Comparison of ENCODE assay signal across 8 mouse cellular contexts in the genomic region with DNA sequence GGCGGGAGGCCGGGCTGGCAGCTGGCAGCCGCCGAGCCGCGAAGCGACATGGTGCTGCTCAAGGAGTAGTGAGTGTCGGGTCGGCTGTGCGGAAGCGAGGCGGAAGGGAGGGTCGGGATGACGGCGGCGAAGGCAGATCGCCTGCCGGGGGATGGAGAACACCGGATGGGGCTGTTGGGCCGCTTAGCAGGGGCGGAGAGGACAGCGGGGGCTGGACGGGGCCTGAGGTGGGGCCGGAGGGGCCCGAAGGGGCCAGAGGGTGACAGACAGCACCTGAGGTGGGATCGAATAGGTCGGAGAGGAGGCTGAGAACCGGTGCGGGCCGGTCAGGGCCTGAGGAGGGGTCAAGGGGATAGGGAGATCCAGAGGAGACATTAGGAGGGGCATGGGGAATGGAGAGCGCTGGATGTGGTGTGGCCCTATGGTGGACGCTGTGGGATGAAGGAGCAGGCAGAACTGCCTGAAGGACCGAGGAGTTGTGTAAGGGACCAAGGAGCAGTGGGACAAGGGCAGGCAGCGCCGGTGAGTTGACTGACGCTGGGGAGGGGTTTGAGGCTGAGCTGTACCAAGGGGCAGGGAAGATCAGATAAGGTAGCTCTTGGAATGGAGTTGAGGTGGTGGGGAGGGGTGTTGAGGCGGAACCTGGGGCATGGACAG. TPM values are rescaled to one million over a fixed set of nuclear protein-coding genes. Genes with fewer than 3 reads are reported as not detected.
A peak's percentile ranks its signal among the peaks of the same experiment; 100 is the strongest.
DNase-seq lines count a peak whose midpoint lies in the region; ATAC-seq and TF ChIP-seq lines count a peak whose summit lies in the region.

No protein-coding gene starts in this region.

- no peak for ATAC-seq in G1E (ENCODE audit: extremely low read depth, insufficient number of reproducible peaks, low FRiP score, poor library complexity, severe bottlenecking)
- peak; percentile 86 for ATAC-seq in forebrain, embryonic 14.5 days
- peak; percentile 69 for ATAC-seq in limb, embryonic 15.5 days (ENCODE audit: insufficient number of reproducible peaks, low FRiP score, low TSS enrichment, low read depth)
- peak; percentile 86 for ATAC-seq in midbrain, embryonic 15.5 days (replicated peaks)

- peak overlapping the region; percentile 95 for H3K4me3 ChIP-seq in G1E (ENCODE audit: low read depth, low read length)
- H3K4me3 ChIP-seq in forebrain, embryonic 14.5 days (ENCODE audit: low read depth, low read length) = peak overlapping the region; percentile 93
- peak overlapping the region; percentile 94 for H3K4me3 ChIP-seq in limb, embryonic 15.5 days
- peak overlapping the region; percentile 95 for H3K4me3 ChIP-seq in midbrain, embryonic 15.5 days

- peaks cover 48% of the 10 kb centered on the region for H3K4me1 ChIP-seq in G1E (ENCODE audit: insufficient read depth, low read depth, low read length)
- H3K4me1 ChIP-seq in forebrain, embryonic 14.5 days (ENCODE audit: control insufficient read depth, insufficient read depth, low read length) = peaks cover 9% of the 10 kb centered on the region
- peaks cover 17% of the 10 kb centered on the region for H3K4me1 ChIP-seq in limb, embryonic 15.5 days
- H3K4me1 ChIP-seq in midbrain, embryonic 15.5 days = peaks cover 25% of the 10 kb centered on the region

- peak overlapping the region; percentile 97 for H3K9ac ChIP-seq in forebrain, embryonic 14.5 days (ENCODE audit: low read length)
- H3K9ac ChIP-seq in limb, embryonic 15.5 days = peak overlapping the region; percentile 97
- peak overlapping the region; percentile 96 for H3K9ac ChIP-seq in midbrain, embryonic 15.5 days

- TF ChIP-seq CTCF in G1E (IDR thresholded peaks at IDR 0.05; ENCODE audit: low read depth, low read length) = no peak

- under 1% methylated on average over 37 of the region's 37 CpGs for WGBS in forebrain, embryonic 14.5 days
- WGBS in limb, embryonic 15.5 days = 1% methylated on average over 37 of the region's 37 CpGs
- WGBS in midbrain, embryonic 15.5 days = 1% methylated on average over 37 of the region's 37 CpGs

- H3K9me3 ChIP-seq in G1E (replicated peaks) = no peaks in the 10 kb centered on the region
- no peaks in the 10 kb centered on the region for H3K9me3 ChIP-seq in forebrain, embryonic 14.5 days (replicated peaks; ENCODE audit: control insufficient read depth, low read length)
- no peaks in the 10 kb centered on the region for H3K9me3 ChIP-seq in limb, embryonic 15.5 days
- H3K9me3 ChIP-seq in midbrain, embryonic 15.5 days = no peaks in the 10 kb centered on the region

- H3K27ac ChIP-seq in forebrain, embryonic 14.5 days (ENCODE audit: low read depth, low read length) = peak overlapping the region; percentile 80
- H3K27ac ChIP-seq in limb, embryonic 15.5 days = peak overlapping the region; percentile 83
- peak overlapping the region; percentile 94 for H3K27ac ChIP-seq in midbrain, embryonic 15.5 days

- DNase-seq in heart, adult 8-10 months (ENCODE audit: low spot score) = peak; percentile 66
- no peak for DNase-seq in heart, postnatal 14 days
- DNase-seq in G1E (ENCODE audit: low spot score) = peak; percentile 32
- no peak for DNase-seq in forebrain, embryonic 14.5 days (ENCODE audit: low spot score)
- DNase-seq in frontal cortex, postnatal 10 days (ENCODE audit: low spot score in 2 of 2) = no peak
- no peak for DNase-seq in adrenal gland, postnatal 10 days

- peaks cover 19% of the 10 kb centered on the region for H3K27me3 ChIP-seq in G1E (ENCODE audit: insufficient read depth, low read length)
- H3K27me3 ChIP-seq in forebrain, embryonic 14.5 days (replicated peaks; ENCODE audit: control insufficient read depth, insufficient read depth, low read length) = no peaks in the 10 kb centered on the region
- H3K27me3 ChIP-seq in limb, embryonic 15.5 days = no peaks in the 10 kb centered on the region
- no peaks in the 10 kb centered on the region for H3K27me3 ChIP-seq in midbrain, embryonic 15.5 days (replicated peaks)

- peaks cover 42% of the 10 kb centered on the region for H3K36me3 ChIP-seq in G1E (replicated peaks)
- peaks cover 17% of the 10 kb centered on the region for H3K36me3 ChIP-seq in forebrain, embryonic 14.5 days (ENCODE audit: control insufficient read depth, insufficient read depth, low read length)
- H3K36me3 ChIP-seq in limb, embryonic 15.5 days = peaks cover 21% of the 10 kb centered on the region
- H3K36me3 ChIP-seq in midbrain, embryonic 15.5 days (replicated peaks) = peaks cover 11% of the 10 kb centered on the region; the same call in 1 of the 2 replicates

- intact Hi-C loops in heart, postnatal 14 days (cut with DNase I) = no loop called here

- H3K4me2 ChIP-seq in forebrain, embryonic 14.5 days (ENCODE audit: low read length) = peak overlapping the region; percentile 86
- peak overlapping the region; percentile 88 for H3K4me2 ChIP-seq in limb, embryonic 15.5 days
- peak overlapping the region; percentile 79 for H3K4me2 ChIP-seq in midbrain, embryonic 15.5 days

RNA-seq across cellular contexts. Expression of gene Pitpna, which starts 0.5 kb away (rescaled TPM):
- total RNA-seq in heart, adult 8-10 months (2022) = 100 to 1,000 TPM in 3 of 4 experiments, 10 to 100 TPM in 1; 89.5 to 110 (median 105) TPM
- total RNA-seq in heart, postnatal 14 days (2021) = 100 to 1,000 TPM; 124 to 130 TPM
- total RNA-seq in G1E (2014; fragmentation: Nextera tagmentation) (97.5 and 111 TPM in 2 replicates), G1E (2017) (33.0 and 43.2 TPM in 2 replicates)
- 24.5 and 32.3 TPM in 2 replicates for polyA plus RNA-seq in G1E (2012)
- 94.2 and 101 TPM in 2 replicates for polyA plus RNA-seq in forebrain, embryonic 14.5 days (2014; fragmentation: Nextera tagmentation; extraction: Ambion mirVana)
- polyA plus RNA-seq in limb, embryonic 15.5 days (2015; fragmentation: Nextera tagmentation; extraction: Ambion mirVana) = 61.4 and 65.4 TPM in 2 replicates
- 103 and 116 TPM in 2 replicates for polyA plus RNA-seq in midbrain, embryonic 15.5 days (2015; fragmentation: Nextera tagmentation; extraction: Ambion mirVana)
- 100 to 1,000 TPM; 130 to 139 TPM for total RNA-seq in adrenal gland, postnatal 10 days (2021)

RNA-seq across cellular contexts. Expression of gene Inpp5k, which starts 42.4 kb away (rescaled TPM):
- 10 to 100 TPM; 29.3 to 34.3 (median 32.3) TPM for total RNA-seq in heart, adult 8-10 months (2022)
- total RNA-seq in heart, postnatal 14 days (2021) = 10 to 100 TPM; 32.7 to 32.8 TPM
- total RNA-seq in G1E (2014; fragmentation: Nextera tagmentation) = 42.2 and 56.7 TPM in 2 replicates
- total RNA-seq in G1E (2017) = 26.0 and 29.9 TPM in 2 replicates
- polyA plus RNA-seq in G1E (2012) = 29.8 and 40.2 TPM in 2 replicates
- 53.9 and 55.5 TPM in 2 replicates for polyA plus RNA-seq in forebrain, embryonic 14.5 days (2014; fragmentation: Nextera tagmentation; extraction: Ambion mirVana)
- polyA plus RNA-seq in limb, embryonic 15.5 days (2015; fragmentation: Nextera tagmentation; extraction: Ambion mirVana) = 22.3 and 28.3 TPM in 2 replicates
- 45.1 and 47.0 TPM in 2 replicates for polyA plus RNA-seq in midbrain, embryonic 15.5 days (2015; fragmentation: Nextera tagmentation; extraction: Ambion mirVana)
- total RNA-seq in adrenal gland, postnatal 10 days (2021) = 10 to 100 TPM; 30.7 to 43.0 TPM

RNA-seq across cellular contexts. Expression of gene Slc43a2, which starts 56.9 kb away (rescaled TPM):
- total RNA-seq in heart, adult 8-10 months (2022) = 10 to 100 TPM; 13.2 to 22.8 (median 20.1) TPM
- total RNA-seq in heart, postnatal 14 days (2021) = 10 to 100 TPM; 23.4 to 25.8 TPM
- total RNA-seq in G1E (2014; fragmentation: Nextera tagmentation) = 11.5 and 14.2 TPM in 2 replicates
- 3.8 and 4.2 TPM in 2 replicates for total RNA-seq in G1E (2017)
- 5.3 and 7.5 TPM in 2 replicates for polyA plus RNA-seq in G1E (2012)
- 6.5 and 9.1 TPM in 2 replicates for polyA plus RNA-seq in forebrain, embryonic 14.5 days (2014; fragmentation: Nextera tagmentation; extraction: Ambion mirVana)
- polyA plus RNA-seq in limb, embryonic 15.5 days (2015; fragmentation: Nextera tagmentation; extraction: Ambion mirVana) = 2.6 and 3.6 TPM in 2 replicates
- polyA plus RNA-seq in midbrain, embryonic 15.5 days (2015; fragmentation: Nextera tagmentation; extraction: Ambion mirVana) = 17.7 and 20.2 TPM in 2 replicates
- total RNA-seq in adrenal gland, postnatal 10 days (2021) = 10 to 100 TPM; 21.1 to 27.9 TPM

Comparison
In these comparisons a context has a peak if more than half of its experiments do, and no peak if none do; other contexts are left out.
1. DNase-seq: peak in heart, adult 8-10 months (single experiment) and G1E (single experiment); none in heart, postnatal 14 days (0 of 2), forebrain, embryonic 14.5 days (single experiment), frontal cortex, postnatal 10 days (0 of 2) and adrenal gland, postnatal 10 days (single experiment).
2. Peak in every context shown above with its lines, with median percentiles within 50 percentile points of each other: H3K4me3 ChIP-seq, H3K27ac ChIP-seq, H3K4me2 ChIP-seq and H3K9ac ChIP-seq.